8 mouse cellular contexts compared by ENCODE assay signal in the genomic region with DNA sequence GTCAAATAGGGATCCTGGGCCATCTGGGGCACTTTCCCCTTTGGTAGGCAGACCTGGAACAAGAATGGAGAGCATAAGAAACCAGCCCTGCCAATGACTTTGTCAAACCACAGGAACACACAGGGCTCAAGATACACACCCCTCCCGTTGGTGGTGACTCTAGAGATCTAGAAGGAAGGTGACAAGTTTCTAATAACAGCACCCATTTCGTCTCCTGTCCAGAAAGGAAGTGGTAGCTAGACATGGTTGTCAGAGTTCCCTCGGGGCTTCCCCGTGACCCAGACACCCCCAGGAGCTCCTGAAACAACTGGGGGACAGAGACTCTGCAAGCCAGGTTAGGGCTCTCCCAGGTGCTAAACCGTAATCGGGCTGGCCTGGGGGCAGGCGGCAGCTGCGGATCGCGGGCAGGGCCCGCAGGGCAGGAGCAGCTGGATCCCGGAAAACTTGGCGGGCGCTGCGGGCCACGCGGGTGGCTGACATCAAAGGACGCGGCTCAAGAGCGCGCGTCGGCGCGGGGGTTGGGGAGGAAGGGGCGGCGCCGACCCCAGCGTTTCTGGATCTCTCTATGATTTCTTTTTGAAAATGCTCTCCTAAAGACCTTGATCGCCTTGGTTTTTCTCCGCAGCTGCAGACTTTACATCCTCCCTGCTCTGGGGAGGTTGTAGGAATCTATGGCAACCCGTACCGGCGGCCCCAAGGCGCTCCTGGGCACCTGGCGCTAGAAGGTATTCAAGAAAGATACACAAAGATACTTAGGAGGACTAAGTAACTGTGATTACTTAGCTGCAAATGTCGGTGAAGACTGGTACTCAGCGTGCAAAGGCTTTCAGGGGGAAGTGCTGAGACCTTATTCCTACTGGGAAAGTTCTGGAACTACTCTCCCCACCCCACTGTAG.
DNase-seq lines count a peak whose midpoint lies in the region; ATAC-seq and TF ChIP-seq lines count a peak whose summit lies in the region.

No protein-coding gene starts in this region.

- no peaks in the 10 kb centered on the region for H3K9me3 ChIP-seq in heart, embryonic 15.5 days (replicated peaks)
- H3K9me3 ChIP-seq in limb, embryonic 14.5 days (ENCODE audit: control insufficient read depth, low read length): no peaks in the 10 kb centered on the region
- no peaks in the 10 kb centered on the region for H3K9me3 ChIP-seq in midbrain, postnatal 0 days (ENCODE audit: low read length)

- peak overlapping the region; percentile 84 for H3K4me2 ChIP-seq in heart, embryonic 15.5 days
- H3K4me2 ChIP-seq in limb, embryonic 14.5 days (replicated peaks; ENCODE audit: low read depth, low read length, severe bottlenecking): peak overlapping the region; percentile 87
- H3K4me2 ChIP-seq in midbrain, postnatal 0 days (ENCODE audit: low read depth, low read length, poor library complexity, severe bottlenecking): peak overlapping the region; percentile 66

- DNase-seq in lung, adult 2 months: peak; percentile 9
- no peak for DNase-seq in lung, adult 18-20 months
- DNase-seq in limb, embryonic 14.5 days (ENCODE audit: low spot score): peak; percentile 21
- DNase-seq in midbrain, postnatal 0 days (ENCODE audit: low spot score): peak; percentile 6
- DNase-seq in thymus, postnatal 25 days: peak; percentile 49
- DNase-seq in gastrocnemius, adult 18-20 months (ENCODE audit: low spot score): no peak

- TF ChIP-seq POLR2A in lung, adult 2 months (IDR thresholded peaks at IDR 0.05; ENCODE audit: borderline replicate concordance, extremely low read depth, low read depth, low read length): no peak
- no peak for TF ChIP-seq POLR2A in limb, embryonic 14.5 days (IDR thresholded peaks at IDR 0.05; ENCODE audit: borderline replicate concordance, extremely low read depth, insufficient read depth, insufficient read length)

- 2% methylated on average over 38 of the region's 38 CpGs for WGBS in lung, adult 2 months
- WGBS in heart, embryonic 15.5 days: 1% methylated on average over 38 of the region's 38 CpGs
- under 1% methylated on average over 38 of the region's 38 CpGs for WGBS in limb, embryonic 14.5 days
- 3% methylated on average over 38 of the region's 38 CpGs for WGBS in midbrain, postnatal 0 days

- H3K4me3 ChIP-seq in lung, adult 2 months (replicated peaks; ENCODE audit: extremely low read depth, low read depth, low read length): no peak overlapping the region
- H3K4me3 ChIP-seq in heart, embryonic 15.5 days: peak overlapping the region; percentile 50
- peak overlapping the region; percentile 40 for H3K4me3 ChIP-seq in limb, embryonic 14.5 days (replicated peaks; ENCODE audit: low read length)
- H3K4me3 ChIP-seq in midbrain, postnatal 0 days (ENCODE audit: low read depth, low read length): peak overlapping the region; percentile 39

- H3K36me3 ChIP-seq in heart, embryonic 15.5 days: no peaks in the 10 kb centered on the region
- no peaks in the 10 kb centered on the region for H3K36me3 ChIP-seq in limb, embryonic 14.5 days (ENCODE audit: control insufficient read depth, insufficient read depth, low read length)
- no peaks in the 10 kb centered on the region for H3K36me3 ChIP-seq in midbrain, postnatal 0 days (ENCODE audit: insufficient read depth, low read length)

- peaks cover 12% of the 10 kb centered on the region for H3K27me3 ChIP-seq in heart, embryonic 15.5 days
- no peaks in the 10 kb centered on the region for H3K27me3 ChIP-seq in limb, embryonic 14.5 days (ENCODE audit: control insufficient read depth, insufficient read depth, low read length)
- 0 out of 2 replicates have a peak, but pooled peaks cover 7% of the 10 kb centered on the region for H3K27me3 ChIP-seq in midbrain, postnatal 0 days (ENCODE audit: insufficient read depth, low read length)

- H3K27ac ChIP-seq in heart, embryonic 15.5 days: no peak overlapping the region
- H3K27ac ChIP-seq in limb, embryonic 14.5 days (replicated peaks; ENCODE audit: low read depth, low read length): peak overlapping the region; percentile 13; the same call in 1 of the 2 replicates
- no peak overlapping the region for H3K27ac ChIP-seq in midbrain, postnatal 0 days (ENCODE audit: low read depth, low read length)

- no peaks in the 10 kb centered on the region for H3K4me1 ChIP-seq in lung, adult 2 months (ENCODE audit: control insufficient read depth, insufficient read depth, low read length)
- H3K4me1 ChIP-seq in heart, embryonic 15.5 days (replicated peaks): peaks cover 7% of the 10 kb centered on the region; the same call in 1 of the 2 replicates
- peaks cover 9% of the 10 kb centered on the region for H3K4me1 ChIP-seq in limb, embryonic 14.5 days (ENCODE audit: control insufficient read depth, insufficient read depth, low read length)
- peaks cover 4% of the 10 kb centered on the region; the same call in 1 of the 2 replicates for H3K4me1 ChIP-seq in midbrain, postnatal 0 days (ENCODE audit: insufficient read depth, low read length)

- peak; percentile 54 for ATAC-seq in common myeloid progenitor, adult 5-6 weeks (replicated peaks; ENCODE audit: low read depth, poor library complexity, severe bottlenecking)
- ATAC-seq in heart, embryonic 15.5 days (replicated peaks; ENCODE audit: insufficient number of reproducible peaks, insufficient read depth, low FRiP score, low read depth): no peak
- 0 out of 2 replicates have a peak, but pooled peaks have one; percentile 50 for ATAC-seq in limb, embryonic 14.5 days (ENCODE audit: low FRiP score, low read depth)
- ATAC-seq in midbrain, postnatal 0 days (ENCODE audit: low FRiP score): peak; percentile 23; the same call in 1 of the 2 replicates

- TF ChIP-seq CTCF in lung, adult 2 months (IDR thresholded peaks at IDR 0.05; ENCODE audit: insufficient read depth, low read length): no peak
- no peak for TF ChIP-seq CTCF in midbrain, postnatal 0 days (IDR thresholded peaks at IDR 0.05)

- H3K9ac ChIP-seq in heart, embryonic 15.5 days: peak overlapping the region; percentile 2; the same call in 1 of the 2 replicates
- peak overlapping the region; percentile 56 for H3K9ac ChIP-seq in limb, embryonic 14.5 days (ENCODE audit: low read depth, low read length, severe bottlenecking)
- peak overlapping the region; percentile 2; the same call in 1 of the 2 replicates for H3K9ac ChIP-seq in midbrain, postnatal 0 days (replicated peaks; ENCODE audit: low read length, poor library complexity, severe bottlenecking)

Comparison
In these comparisons a context has a peak if more than half of its experiments do, and no peak if none do; other contexts are left out.
1. DNase-seq: peak in lung, adult 2 months (single experiment), limb, embryonic 14.5 days (single experiment), midbrain, postnatal 0 days (single experiment) and thymus, postnatal 25 days (single experiment); none in lung, adult 18-20 months (0 of 2) and gastrocnemius, adult 18-20 months (single experiment).
2. H3K9ac ChIP-seq: peak in every context shown above with its lines; median percentile 56 in limb, embryonic 14.5 days; 2 in heart, embryonic 15.5 days; 2 in midbrain, postnatal 0 days.
3. Peak in every context shown above with its lines, with median percentiles within 50 percentile points of each other: H3K4me2 ChIP-seq.